Mouse (Mus musculus) layer of hippocampus, adult 8-10 months (tissue): ENCODE data around the gene Cpeb3. TPM values are rescaled to one million over a fixed set of nuclear protein-coding genes. Genes with fewer than 3 reads are reported as not detected.
"Not testable (repeated sequence)": the region's sequence is repeated elsewhere in the genome, so short reads cannot be mapped to it uniquely, and the experiment has no call there.

Source experiments
- DNase-seq, 2 experiments: peaks; one replicate each; pipeline ENCODE4 v3.0.0; 2022; ENCODE audit warnings: low spot score in 2 of 2
- total RNA-seq, 4 experiments: library from RNA; stranded (reverse); gene quantifications; 2 replicates each; pipeline ENCODE4 v1.2.4; 2022

Cpeb3 gene
- 10 to 100 TPM; 66.9 to 88.1 (median 79.8) TPM for total RNA-seq

DNA sequence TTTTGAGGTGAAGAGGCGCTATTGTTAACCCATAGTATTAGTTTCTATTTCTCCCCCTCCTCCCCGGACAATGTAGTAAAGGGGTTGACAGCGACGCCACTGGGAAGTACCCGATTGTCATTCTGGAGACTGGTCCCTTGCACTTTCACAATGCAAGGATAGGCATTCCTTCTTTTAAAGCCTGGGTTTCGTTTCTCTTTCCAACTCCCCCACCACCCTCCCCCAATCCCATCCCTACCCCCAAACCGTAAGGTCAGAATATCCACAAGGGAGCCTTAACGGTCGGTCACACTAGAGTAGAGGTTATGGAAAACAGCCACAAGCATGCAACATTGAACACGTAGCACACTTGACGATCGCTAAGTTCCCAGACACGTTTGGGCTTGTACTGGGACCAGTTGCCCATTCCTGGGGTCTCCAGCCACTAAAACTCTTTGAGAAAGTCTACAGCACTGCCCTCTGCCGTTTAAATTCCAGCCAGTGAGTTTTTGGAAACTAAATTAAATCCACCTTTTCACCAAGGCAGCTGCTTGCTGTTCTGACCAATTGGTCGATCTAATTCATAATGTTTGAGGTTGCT lies at the start of gene Cpeb3:
TSS of gene Cpeb3 (minus strand) at position 426 of the 580 bp plus-strand sequence.
- peak in 1 of 2 experiments; percentile 13 for DNase-seq

DNA sequence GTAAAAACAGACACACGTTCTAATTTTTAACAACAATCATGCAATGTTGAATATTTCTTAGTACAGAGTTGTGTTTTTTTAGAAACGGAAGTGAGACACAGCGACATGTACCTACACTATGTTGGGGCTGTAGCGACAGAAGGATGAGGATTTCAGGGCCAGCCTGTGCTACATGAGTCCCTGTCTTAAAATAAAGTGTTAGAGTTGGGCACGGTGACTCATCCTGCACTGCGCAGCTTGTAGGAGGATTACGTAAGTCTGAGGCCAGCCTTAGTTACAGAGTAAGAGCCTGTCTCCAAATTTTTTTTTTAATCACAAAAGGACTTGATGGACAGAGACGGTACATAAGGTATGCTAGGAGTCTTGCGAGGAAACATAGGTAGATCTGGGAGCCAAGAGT lies 46.9 kb upstream of the Cpeb3 start:
- peak in 1 of 2 experiments; percentile 43 for DNase-seq

GRCm38 (mm10) chr19:37252104-37252503 lies 43.7 kb upstream of the Cpeb3 start:
- no peak for DNase-seq

- no peak for DNase-seq
These were observed 39.8 kb upstream of the Cpeb3 start for GRCm38 (mm10) chr19:37248199-37248598.

DNA sequence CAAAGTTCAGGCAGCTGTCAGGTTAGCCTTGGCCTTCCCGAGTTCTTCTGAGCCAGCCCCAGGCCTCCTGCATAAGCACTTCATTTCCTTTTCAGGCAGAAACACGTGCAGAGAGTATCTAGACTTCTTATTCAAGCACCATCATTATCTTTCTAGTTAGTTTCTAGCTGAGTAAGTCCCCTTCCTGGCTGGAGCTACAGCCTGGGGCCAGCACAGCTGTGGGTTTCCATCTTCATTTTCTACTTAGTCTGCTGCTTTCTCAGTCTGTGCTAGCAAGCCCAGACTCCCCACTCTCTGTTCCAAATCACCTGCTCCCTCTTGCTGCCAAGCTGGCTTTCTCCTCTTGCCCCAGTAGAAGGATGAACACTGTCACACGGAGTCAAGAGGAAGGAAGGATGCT lies 38.5 kb upstream of the Cpeb3 start:
- DNase-seq = no peak

DNA sequence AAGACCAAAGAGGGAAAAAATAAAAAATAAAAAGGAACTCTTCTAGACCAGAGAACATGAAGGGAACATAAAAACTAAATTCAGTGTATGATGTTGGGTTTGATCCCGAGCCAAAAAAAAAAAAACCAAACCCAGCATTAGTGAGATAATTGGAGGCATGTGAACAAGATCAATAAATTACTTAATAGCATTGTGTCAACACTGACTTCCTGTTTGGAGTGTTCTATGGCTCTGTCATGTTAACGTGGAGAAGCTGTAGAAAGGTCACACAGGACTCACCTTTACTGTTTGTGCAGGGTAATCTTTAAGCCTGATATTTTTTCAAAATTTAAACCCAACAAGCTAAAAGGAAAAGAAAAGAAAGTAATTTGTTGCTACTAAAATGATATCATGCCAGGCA lies 34.3 kb upstream of the Cpeb3 start:
- no peak for DNase-seq

- DNase-seq = no peak
These were observed 32.8 kb upstream of the Cpeb3 start for GRCm38 (mm10) chr19:37241201-37241600.

- no peak for DNase-seq
These were observed 30.7 kb upstream of the Cpeb3 start for GRCm38 (mm10) chr19:37239096-37239495.

DNA sequence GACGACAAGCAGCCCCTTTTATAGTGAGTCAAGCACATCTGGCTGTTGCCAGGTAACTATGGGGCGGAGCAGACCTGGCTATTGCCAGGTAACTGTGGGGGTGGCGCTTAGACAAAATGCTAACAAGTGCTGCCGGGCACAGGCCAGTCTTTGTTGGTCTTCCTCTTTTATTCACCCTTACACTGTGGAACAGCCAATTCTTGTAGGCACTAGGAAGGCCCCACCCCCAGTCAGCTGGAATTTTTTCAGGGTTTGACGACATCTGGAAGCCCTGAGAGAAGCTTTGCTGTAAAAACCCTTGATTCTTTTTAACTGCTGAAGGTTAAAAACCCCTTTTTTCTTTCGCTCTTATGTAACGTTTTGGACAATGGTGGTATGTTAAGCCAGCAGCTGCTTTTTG lies 30.2 kb upstream of the Cpeb3 start:
- no peak for DNase-seq

DNA sequence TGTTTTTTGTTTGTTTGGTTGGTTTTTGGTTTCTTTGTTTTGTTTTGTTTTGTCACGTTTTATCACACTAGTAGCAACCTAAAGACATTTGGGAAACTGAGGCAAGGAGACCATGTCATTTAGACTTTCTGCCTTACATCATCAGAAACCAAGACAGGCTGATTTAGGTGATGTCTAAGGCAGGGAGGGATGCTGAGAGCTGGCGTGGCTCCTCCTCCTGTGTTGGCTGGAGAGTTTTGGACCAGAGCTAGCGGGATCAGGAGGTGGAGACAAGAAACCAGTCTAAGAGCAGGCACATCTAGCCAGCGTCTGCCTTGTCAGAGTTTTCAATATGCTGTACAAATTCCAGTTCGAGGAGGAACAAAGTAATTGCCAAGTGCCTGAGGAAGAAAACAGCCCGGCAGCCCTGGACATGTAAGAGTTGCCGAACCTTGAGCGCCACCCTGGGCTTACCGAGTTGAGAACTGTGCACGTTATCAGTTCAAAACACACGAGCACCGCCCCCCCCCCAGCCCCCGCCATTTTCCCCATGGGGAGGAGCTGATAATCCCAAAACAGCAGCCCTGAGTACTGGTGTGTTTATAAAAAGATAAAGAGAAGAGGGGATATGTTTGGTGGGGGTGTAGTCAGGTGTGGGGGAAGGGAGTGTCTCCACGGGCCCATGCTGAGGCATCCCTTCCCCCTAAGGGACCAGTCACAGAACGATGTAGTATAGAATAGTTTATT lies 29.5 kb upstream of the Cpeb3 start:
- DNase-seq = no peak

GRCm38 (mm10) chr19:37237306-37237705 lies 28.9 kb upstream of the Cpeb3 start:
- no peak for DNase-seq

DNA sequence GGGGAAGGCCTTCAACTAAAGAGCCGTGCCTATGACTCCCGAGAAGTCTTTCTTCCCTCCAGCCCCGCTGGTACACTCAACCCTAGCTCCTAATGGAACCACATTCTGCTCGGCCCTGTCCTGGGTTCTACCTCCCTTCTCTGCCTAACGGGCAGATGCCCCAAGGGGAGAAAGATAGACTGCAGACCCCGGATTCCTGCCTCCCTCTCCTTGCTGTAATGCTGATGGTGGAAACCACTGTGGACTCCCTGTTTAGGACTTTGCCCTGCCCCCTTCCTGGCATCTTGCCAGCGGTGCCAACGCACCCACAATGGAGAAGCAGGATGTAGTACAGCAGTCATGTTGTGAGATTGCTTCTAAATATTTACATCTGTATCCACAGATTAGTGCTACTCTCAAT lies 27.4 kb upstream of the Cpeb3 start:
- DNase-seq = no peak

DNA sequence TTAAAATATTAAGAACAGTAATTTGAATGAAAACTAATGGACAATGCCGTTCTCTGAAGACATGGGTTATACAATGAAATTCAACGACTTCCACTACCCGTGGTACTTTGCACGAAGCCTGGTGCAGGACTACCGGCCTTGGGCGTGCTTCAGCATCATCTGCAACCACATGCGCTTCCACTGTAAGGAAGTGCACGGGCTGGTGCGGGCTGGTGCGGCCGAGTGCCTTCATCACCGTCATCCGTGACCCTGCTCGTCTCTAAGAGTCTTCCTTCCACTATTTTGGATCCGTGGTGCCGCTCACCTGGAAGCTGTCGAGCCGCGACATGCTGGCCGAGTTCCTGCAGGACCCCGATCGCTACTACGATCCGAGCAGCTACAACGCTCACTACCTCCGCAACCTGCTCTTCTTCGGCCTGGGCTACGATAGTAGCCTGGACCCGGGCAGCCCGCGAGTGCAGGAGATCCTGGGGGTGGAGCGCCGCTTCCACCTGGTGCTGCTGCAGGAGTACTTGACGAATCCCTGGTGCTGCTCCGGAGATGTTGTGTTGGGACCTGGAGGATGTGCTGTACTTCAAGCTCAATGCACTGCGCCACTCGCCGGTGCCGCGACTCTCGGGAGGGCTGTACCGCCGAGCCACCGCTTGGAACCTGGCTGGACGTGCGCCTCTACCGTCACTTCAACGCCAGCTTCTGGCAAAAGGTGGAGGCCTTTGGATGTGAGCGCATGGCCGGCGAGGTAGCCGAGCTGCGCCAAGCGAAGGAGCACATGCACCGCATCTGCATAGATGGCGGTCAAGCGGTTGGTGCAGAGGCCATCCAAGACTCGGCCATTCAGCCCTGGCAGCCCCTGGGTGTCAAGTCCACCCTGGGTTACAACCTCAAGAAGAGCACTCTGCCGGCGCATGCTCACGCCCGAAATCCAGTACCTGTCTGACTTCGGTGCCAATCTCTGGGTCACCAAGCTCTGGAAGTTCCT lies 25.4 kb upstream of the Cpeb3 start:
- DNase-seq = no peak

GRCm38 (mm10) chr19:37232598-37232997 lies 24.2 kb upstream of the Cpeb3 start:
- not testable (repeated sequence) for DNase-seq

- no peak for DNase-seq
These were observed 16.9 kb upstream of the Cpeb3 start for GRCm38 (mm10) chr19:37225197-37225862.

DNA sequence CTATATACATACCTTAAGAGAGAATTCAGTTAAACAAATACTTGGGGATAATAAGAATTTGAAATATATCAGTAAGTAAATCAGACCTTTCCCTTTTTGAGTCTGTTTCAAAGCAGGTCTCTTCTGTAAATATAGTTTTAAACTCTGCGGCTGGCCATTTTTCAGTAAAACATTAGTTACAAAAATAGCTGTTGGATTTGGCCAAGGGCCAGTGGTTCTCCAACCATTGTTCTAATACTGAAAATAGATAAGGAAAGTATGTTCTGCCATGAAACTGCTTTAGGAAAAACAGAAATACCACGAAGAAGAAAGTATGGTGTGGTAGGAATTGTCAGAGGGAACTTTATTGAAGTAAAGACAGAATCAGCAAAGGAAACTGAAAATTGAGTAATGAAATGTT lies 6.3 kb upstream of the Cpeb3 start:
- no peak for DNase-seq

DNA sequence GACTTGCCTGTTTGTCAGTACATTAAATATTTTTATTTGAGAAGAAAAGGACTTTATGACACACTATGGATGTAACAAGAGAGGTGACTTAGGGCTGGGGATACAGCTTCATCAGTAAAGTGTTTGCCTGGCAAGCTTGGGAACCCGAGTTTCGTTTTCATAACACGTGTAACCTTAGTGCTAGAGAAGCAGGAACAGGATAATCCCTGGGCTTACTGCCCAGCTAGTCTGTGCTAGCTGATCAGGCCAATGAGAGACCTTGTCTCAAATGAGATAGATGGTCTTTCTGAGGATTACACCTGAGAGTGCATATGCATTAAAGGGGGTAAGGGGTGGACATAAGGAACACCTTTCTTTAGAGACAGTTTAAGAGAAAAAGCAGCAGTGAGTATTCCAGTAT lies 3.0 kb upstream of the Cpeb3 start:
- no peak for DNase-seq

- DNase-seq = no peak
These were observed 2.1 kb upstream of the Cpeb3 start for GRCm38 (mm10) chr19:37210457-37210856.

- no peak for DNase-seq
These were observed 1.2 kb upstream of the Cpeb3 start for GRCm38 (mm10) chr19:37209467-37210128.

GRCm38 (mm10) chr19:37208986-37209385 lies 585 bp upstream of the Cpeb3 start:
- no peak for DNase-seq
